Mouse (Mus musculus): ENCODE data around the gene F2r. TPM values are rescaled to one million over a fixed set of nuclear protein-coding genes. Genes with fewer than 3 reads are reported as not detected.
A peak's percentile ranks its signal among the peaks of the same experiment; 100 is the strongest.

Gene F2r
- total RNA-seq, 4 experiments from 2014 or later: 2.6 to 7.7 (median 3.5) TPM

DNA sequence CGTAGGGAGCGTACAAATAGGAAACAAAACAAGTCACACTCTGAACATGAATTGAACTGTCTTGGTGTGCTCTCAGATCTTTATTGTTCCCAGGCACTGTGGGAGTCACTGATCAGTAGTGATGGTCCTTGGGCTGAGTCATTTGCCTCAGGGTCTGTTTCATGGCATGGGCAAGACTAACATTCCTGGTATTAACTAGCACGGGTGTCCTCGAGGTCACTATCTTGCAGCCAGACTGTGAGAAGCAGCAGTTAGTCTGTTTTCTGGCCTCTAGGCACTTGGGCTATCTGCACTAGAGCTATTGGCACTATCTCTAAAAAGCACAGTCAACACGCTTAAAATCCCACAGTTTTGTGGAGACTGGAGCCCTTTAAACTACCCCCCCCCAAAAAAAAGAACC is 22.4 kb downstream of the F2r start:
- no peak for DNase-seq (ENCODE audit: low spot score in 2 of 2)

DNA sequence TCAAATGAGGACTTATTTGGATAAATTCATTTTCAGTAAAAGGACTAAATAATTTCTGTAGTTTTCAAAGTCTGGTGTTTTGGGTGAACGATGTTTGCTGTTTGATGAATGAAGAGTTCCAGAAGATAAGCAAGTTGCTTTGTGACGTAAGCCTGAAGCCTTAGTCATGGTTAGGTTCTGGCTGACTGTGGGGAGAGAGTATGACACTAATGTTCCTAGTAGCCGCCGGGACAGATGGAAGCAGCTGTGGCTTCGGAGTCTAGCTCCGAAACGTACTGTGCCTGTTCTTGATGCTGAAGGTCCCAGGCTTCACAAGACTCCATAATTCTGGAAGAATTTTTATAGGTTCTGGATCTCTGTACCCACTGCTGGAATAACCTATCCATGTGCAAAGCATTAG is 22.9 kb downstream of the F2r start:
- no peak for DNase-seq (ENCODE audit: low spot score in 2 of 2)

DNA sequence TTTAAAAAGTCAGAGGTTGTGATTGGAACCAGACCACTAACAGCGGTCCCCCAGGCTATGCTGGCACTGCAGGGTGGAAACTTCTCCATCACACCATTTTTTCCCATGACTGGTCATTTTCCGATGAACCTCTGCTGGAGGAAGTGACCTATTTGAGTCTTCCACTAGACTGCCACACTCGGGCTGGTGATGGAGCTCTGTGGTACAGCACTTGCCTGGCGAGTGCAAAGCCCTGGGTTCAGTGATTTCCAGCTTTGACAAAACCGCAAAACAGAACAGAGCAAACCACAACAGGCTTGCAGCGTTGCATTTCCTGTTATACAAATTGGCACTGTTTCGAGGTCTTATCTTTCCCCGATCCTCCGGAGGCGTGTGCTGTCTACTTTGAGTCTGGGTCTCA is 25.4 kb downstream of the F2r start:
- no peak for DNase-seq (ENCODE audit: low spot score in 2 of 2)

- DNase-seq (ENCODE audit: low spot score in 2 of 2): no peak
Measured at GRCm38 (mm10) chr13:95591606-95592005, 26.7 kb downstream of the F2r start.

- DNase-seq (ENCODE audit: low spot score in 2 of 2): no peak
Measured at GRCm38 (mm10) chr13:95587628-95588027, 30.7 kb downstream of the F2r start.

GRCm38 (mm10) chr13:95584898-95585297 is 33.4 kb downstream of the F2r start:
- DNase-seq (ENCODE audit: low spot score in 2 of 2): no peak

DNA sequence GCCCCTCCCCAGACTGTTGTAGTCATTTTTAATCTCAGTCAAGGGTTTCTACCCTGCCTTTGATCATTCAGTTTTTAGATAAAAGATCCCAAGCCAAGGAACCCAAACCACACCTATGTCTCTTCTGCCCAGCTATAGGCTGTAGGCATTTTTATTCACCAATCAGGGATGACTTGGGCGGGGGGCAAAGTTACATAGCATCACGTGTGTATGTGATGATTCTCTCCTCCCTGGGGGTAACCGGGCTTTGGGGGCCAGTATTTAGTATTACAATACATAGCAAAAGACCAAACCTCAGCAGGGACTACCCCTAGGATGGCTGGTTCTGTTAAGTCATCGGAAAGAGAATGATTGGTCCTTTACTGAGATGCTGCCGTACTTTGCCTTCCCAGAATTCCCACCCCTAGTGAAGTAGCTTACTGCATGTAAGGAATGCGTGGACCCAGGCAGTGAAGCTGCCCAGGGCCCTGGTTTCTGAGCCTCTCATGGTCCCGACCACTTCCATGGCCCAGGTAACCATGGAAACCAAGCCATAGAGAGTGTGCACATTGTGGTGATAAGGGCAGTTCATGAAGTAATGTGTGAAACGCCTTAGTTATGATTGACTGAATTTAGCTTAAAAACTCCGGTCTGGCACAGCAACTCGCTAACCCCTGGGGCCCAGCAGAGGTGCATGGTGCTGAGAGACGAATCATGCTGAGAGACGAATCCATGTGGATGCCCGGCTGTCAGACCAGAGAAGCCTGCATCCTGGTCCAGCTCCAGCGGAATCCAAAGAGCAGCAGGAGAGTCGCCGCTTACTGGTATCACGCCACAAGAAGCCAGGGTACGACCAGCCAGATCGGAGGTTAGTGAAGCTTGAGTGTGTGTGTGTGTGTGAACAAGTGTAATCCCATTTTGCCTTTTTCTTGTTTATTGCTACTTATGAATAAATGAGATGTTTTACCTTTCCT is 34.8 kb downstream of the F2r start:
- no peak for DNase-seq (ENCODE audit: low spot score in 2 of 2)

- no peak for DNase-seq (ENCODE audit: low spot score in 2 of 2)
Measured at GRCm38 (mm10) chr13:95581850-95582249, 36.4 kb downstream of the F2r start.

DNA sequence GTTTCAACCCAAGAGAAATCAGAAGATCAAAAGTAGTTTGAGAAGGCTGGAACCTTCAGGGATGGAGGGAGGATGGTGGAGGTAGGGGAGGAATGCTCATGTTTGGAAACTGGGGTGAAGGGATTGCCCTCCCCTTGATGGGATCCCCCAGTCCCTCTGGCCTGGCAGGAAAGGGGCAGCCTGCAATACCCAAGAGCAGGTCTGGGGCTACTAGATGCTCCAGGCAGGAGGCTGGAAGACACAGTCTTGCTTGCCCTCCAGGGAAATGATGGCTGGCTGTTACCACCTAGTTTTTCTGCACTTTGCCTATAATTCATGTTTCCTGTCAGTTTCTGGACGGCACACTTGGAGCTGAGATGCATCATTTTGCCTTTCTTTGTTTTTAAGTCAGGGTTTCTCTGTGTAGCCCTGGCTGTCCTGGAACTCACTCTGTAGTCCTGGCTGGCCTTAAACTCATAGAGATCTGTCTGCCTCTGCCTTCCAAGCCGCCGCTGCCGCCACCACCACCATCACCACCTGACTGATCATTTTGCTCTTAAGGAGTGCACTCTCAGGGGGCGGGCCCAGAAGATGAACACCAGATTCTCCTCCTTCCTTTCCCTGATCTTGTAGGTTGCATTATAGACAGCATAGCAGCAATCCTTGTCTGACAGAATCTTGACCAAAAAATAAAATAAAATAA is 40.1 kb downstream of the F2r start:
- DNase-seq (ENCODE audit: low spot score in 2 of 2): no peak

GRCm38 (mm10) chr13:95570877-95571276 is 47.4 kb downstream of the F2r start:
- DNase-seq (ENCODE audit: low spot score in 2 of 2): no peak

GRCm38 (mm10) chr13:95569326-95569725 is 49.0 kb downstream of the F2r start:
- DNase-seq (ENCODE audit: low spot score in 2 of 2): no peak

DNA sequence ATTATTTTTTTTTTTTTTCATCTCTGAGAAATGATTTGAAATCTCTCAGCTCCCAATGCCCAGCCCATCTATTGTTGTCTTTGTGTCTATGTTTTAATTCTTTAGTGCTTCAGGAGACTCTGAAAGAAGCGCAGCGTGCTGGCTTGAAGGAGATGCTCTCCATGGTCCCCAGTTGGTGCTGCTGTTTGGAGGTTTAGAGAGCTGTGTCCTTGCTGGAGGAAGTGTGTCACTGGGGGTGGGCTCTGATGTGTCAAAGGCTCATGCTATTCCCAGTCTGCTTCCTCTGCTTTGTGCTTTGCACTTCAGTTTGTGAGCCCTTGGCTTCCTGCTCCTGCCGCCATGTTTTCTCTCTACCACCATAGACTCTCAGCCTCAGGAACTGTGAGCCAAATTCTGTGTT is 50.0 kb downstream of the F2r start:
- DNase-seq (ENCODE audit: low spot score in 2 of 2): no peak

DNA sequence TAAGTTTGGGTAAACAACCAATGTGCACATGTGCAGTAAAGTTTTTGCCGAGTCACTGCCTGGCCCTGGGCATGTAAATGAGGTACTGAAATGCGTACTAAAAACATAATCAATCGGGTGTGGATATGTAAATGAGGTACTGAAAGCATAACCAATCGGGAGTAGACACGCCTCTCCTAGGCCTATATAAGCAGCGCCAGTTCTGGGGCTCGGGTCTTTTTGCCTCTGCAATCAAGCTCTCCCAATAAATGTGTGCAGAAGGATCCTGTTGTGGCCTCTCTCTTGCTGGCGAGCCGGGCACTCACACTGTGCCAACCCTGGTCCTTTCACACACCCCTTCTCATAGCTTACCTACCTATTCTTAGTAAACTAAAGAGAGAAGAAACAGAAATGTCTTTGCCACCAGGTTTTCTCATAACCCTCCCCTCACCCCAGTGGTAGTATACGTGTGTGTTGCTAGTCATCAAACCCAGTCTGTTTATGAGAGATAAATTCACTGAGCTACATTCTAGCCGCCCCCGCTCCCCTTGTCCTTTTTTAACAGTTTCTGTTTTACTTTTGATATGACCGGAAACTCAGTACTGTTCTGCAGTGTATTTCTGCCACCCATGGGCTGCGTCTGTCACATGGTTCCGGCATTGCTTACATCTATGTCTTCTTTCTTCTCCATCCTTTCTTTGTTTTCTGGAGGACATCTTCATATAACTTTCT is 51.3 kb downstream of the F2r start:
- no peak for DNase-seq (ENCODE audit: low spot score in 2 of 2)

- DNase-seq (ENCODE audit: low spot score in 2 of 2): peak; percentile 28 to 47
Measured at GRCm38 (mm10) chr13:95563693-95564092, 54.6 kb downstream of the F2r start.

- no peak for DNase-seq (ENCODE audit: low spot score in 2 of 2)
Measured at GRCm38 (mm10) chr13:95563066-95563610, 55.1 kb downstream of the F2r start.

DNA sequence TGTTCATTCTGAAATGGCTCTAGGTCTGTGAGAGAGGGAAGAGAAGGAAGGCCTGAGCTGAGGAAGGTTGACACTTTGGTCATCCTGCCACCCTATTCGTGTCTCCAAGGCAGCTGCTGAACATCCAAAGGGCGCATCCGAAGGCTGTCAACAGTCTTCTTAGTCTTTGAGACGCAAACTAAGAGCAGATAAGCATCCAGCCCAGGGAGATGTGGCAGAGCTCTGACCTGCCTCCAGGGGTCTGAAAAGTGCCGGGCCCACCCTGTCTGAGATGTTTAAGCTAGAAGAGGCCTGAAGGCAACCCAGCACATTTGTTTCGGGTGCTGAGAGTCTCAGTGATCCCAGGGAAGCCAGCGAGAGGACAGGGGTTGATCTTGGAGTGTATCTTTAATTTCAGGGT is 61.0 kb downstream of the F2r start:
- no peak for DNase-seq (ENCODE audit: low spot score in 2 of 2)

DNA sequence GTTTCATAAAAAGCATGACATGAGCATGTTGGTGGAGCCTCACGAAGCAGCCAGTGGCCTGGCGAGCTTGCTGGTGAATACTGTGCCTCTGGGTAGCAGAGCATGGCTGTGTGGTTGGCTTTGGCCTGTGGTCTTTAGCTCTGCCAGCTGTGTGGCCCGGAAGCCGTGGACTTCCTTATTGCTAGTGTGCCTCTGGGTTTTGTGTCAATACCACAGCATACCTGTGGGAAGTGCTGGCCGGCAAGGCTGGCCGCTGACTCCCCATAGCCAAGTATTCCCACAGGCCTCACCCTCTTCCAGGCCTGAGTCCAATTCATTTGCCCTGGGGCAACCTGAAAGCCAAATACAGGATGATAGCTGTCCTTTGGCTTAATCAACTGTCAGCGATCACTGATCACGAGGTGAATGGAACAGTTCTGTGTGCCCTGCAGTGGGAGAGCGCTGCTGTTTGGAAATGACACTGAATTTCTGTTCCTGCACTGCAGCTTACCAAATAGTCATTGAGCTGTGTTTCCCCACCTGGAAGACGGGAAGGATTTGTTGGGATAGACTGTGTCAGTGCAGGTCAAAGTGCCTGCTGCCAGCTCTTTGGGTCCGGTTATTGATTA is 64.3 kb downstream of the F2r start:
- DNase-seq (ENCODE audit: low spot score in 2 of 2): no peak

Measured in gastrocnemius, adult 8-10 months (tissue).